9 mouse cellular contexts compared by ENCODE assay signal in genomic region chr10:4341430-4341829, GRCm38 (mm10). TPM values are rescaled to one million over a fixed set of nuclear protein-coding genes. Genes with fewer than 3 reads are reported as not detected.
A peak's percentile ranks its signal among the peaks of the same experiment; 100 is the strongest.
DNase-seq lines count a peak whose midpoint lies in the region; ATAC-seq and TF ChIP-seq lines count a peak whose summit lies in the region.
"Had no signal": no experiment of that assay in that cellular context is flagged by ENCODE, and none has a peak within 500 bp of the region (broad histone marks: within the 10 kb centered on the region; RNA-seq: fewer than 3 reads in every experiment).

No protein-coding gene starts in this region.

- H3K36me3 ChIP-seq in midbrain, postnatal 0 days (ENCODE audit: insufficient read depth, low read length): no peaks in the 10 kb centered on the region
- H3K36me3 ChIP-seq in midbrain, embryonic 13.5 days: no peaks in the 10 kb centered on the region
- no peaks in the 10 kb centered on the region for H3K36me3 ChIP-seq in heart, embryonic 16.5 days (ENCODE audit: control insufficient read depth, insufficient read depth)
- no peaks in the 10 kb centered on the region for H3K36me3 ChIP-seq in lung, embryonic 14.5 days (ENCODE audit: insufficient read depth)
- H3K36me3 ChIP-seq: stomach, embryonic 15.5 days had no signal

- H3K4me2 ChIP-seq in midbrain, postnatal 0 days (ENCODE audit: low read depth, low read length, poor library complexity, severe bottlenecking): no peak overlapping the region
- H3K4me2 ChIP-seq in midbrain, embryonic 13.5 days (replicated peaks): no peak overlapping the region
- no peak overlapping the region for H3K4me2 ChIP-seq in heart, embryonic 16.5 days (ENCODE audit: low read depth, low read length)
- H3K4me2 ChIP-seq in lung, embryonic 14.5 days: no peak overlapping the region
- H3K4me2 ChIP-seq: stomach, embryonic 15.5 days had no signal

- H3K4me1 ChIP-seq in midbrain, postnatal 0 days (ENCODE audit: insufficient read depth, low read length): no peaks in the 10 kb centered on the region
- no peaks in the 10 kb centered on the region; the same call in 1 of the 2 replicates for H3K4me1 ChIP-seq in midbrain, embryonic 13.5 days (replicated peaks)
- H3K4me1 ChIP-seq in heart, embryonic 16.5 days (ENCODE audit: control insufficient read depth, insufficient read depth, low read length): peaks cover 10% of the 10 kb centered on the region
- peaks cover 5% of the 10 kb centered on the region; the same call in 1 of the 2 replicates for H3K4me1 ChIP-seq in lung, embryonic 14.5 days (ENCODE audit: insufficient read depth)

- ATAC-seq in midbrain, postnatal 0 days (ENCODE audit: low FRiP score): no peak; the same call in 1 of the 2 replicates
- no peak for ATAC-seq in midbrain, embryonic 13.5 days
- ATAC-seq in heart, embryonic 16.5 days (replicated peaks; ENCODE audit: extremely low read depth, insufficient read depth, low FRiP score): 0 out of 2 replicates have a peak, but pooled peaks have one; percentile 39
- ATAC-seq in lung, embryonic 14.5 days (ENCODE audit: insufficient read depth): 0 out of 2 replicates have a peak, but pooled peaks have one; percentile 35

- no peak overlapping the region for H3K4me3 ChIP-seq in midbrain, postnatal 0 days (ENCODE audit: low read depth, low read length)
- H3K4me3 ChIP-seq in midbrain, embryonic 13.5 days (replicated peaks): no peak overlapping the region
- H3K4me3 ChIP-seq in heart, embryonic 16.5 days (ENCODE audit: low read length): no peak overlapping the region
- H3K4me3 ChIP-seq in lung, embryonic 14.5 days (ENCODE audit: low read depth, low read length): no peak overlapping the region
- H3K4me3 ChIP-seq: stomach, embryonic 15.5 days had no signal

- no peaks in the 10 kb centered on the region for H3K9me3 ChIP-seq in midbrain, postnatal 0 days (ENCODE audit: low read length)
- no peaks in the 10 kb centered on the region for H3K9me3 ChIP-seq in midbrain, embryonic 13.5 days
- no peaks in the 10 kb centered on the region for H3K9me3 ChIP-seq in heart, embryonic 16.5 days (replicated peaks; ENCODE audit: control insufficient read depth, low read length)
- H3K9me3 ChIP-seq in lung, embryonic 14.5 days (ENCODE audit: low read depth, low read length): no peaks in the 10 kb centered on the region
- H3K9me3 ChIP-seq: stomach, embryonic 15.5 days had no signal

- peak; percentile 41 to 60 for DNase-seq in cerebellum, postnatal 25 days
- DNase-seq in cerebellum, adult 11-12 months: no peak
- DNase-seq in midbrain, postnatal 0 days (ENCODE audit: low spot score): peak; percentile 63
- peak; percentile 84 for DNase-seq in brain, adult 2 months (ENCODE audit: low read depth, low spot score)
- DNase-seq in lung, embryonic 14.5 days: peak; percentile 80
- DNase-seq in telencephalon, adult 2 months (ENCODE audit: low read depth, low spot score): peak; percentile 19

- H3K27me3 ChIP-seq in midbrain, postnatal 0 days (ENCODE audit: insufficient read depth, low read length): no peaks in the 10 kb centered on the region
- no peaks in the 10 kb centered on the region for H3K27me3 ChIP-seq in midbrain, embryonic 13.5 days
- H3K27me3 ChIP-seq in heart, embryonic 16.5 days (ENCODE audit: control insufficient read depth, insufficient read depth, low read length): no peaks in the 10 kb centered on the region
- no peaks in the 10 kb centered on the region for H3K27me3 ChIP-seq in lung, embryonic 14.5 days (ENCODE audit: insufficient read depth, low read length)
- H3K27me3 ChIP-seq: stomach, embryonic 15.5 days had no signal

- WGBS in midbrain, postnatal 0 days: 9% methylated on average over 2 of the region's 2 CpGs
- 22% methylated on average over 2 of the region's 2 CpGs for WGBS in midbrain, embryonic 13.5 days
- WGBS in heart, embryonic 16.5 days: 14% methylated on average over 2 of the region's 2 CpGs
- 8% methylated on average over 2 of the region's 2 CpGs for WGBS in lung, embryonic 14.5 days

- TF ChIP-seq CTCF in midbrain, postnatal 0 days (IDR thresholded peaks at IDR 0.05): peak; percentile 60
- peak; percentile 62 for TF ChIP-seq CTCF in lung, embryonic 14.5 days (IDR thresholded peaks at IDR 0.05; ENCODE audit: low read depth)

- no peak overlapping the region for H3K27ac ChIP-seq in midbrain, postnatal 0 days (ENCODE audit: low read depth, low read length)
- no peak overlapping the region for H3K27ac ChIP-seq in midbrain, embryonic 13.5 days
- H3K27ac ChIP-seq in heart, embryonic 16.5 days (ENCODE audit: low read length): no peak overlapping the region
- no peak overlapping the region for H3K27ac ChIP-seq in lung, embryonic 14.5 days (ENCODE audit: low read depth)
- H3K27ac ChIP-seq: stomach, embryonic 15.5 days had no signal

- no peak overlapping the region for H3K9ac ChIP-seq in midbrain, postnatal 0 days (replicated peaks; ENCODE audit: low read length, poor library complexity, severe bottlenecking)
- no peak overlapping the region for H3K9ac ChIP-seq in midbrain, embryonic 13.5 days (replicated peaks)
- H3K9ac ChIP-seq in heart, embryonic 16.5 days (ENCODE audit: low read length): no peak overlapping the region
- no peak overlapping the region for H3K9ac ChIP-seq in lung, embryonic 14.5 days
- H3K9ac ChIP-seq: stomach, embryonic 15.5 days had no signal

RNA-seq across cellular contexts. Expression of gene Zbtb2, which starts 46.5 kb away (rescaled TPM):
- total RNA-seq in midbrain, postnatal 0 days (2014; rRNA removed): 17.7 and 18.5 TPM in 2 replicates
- polyA plus RNA-seq in midbrain, postnatal 0 days (2015; fragmentation: Nextera tagmentation; extraction: Ambion mirVana): 12.0 and 14.8 TPM in 2 replicates
- 18.6 and 18.7 TPM in 2 replicates for polyA plus RNA-seq in midbrain, embryonic 13.5 days (2015; fragmentation: Nextera tagmentation; extraction: Ambion mirVana)
- 9.0 and 10.0 TPM in 2 replicates for polyA plus RNA-seq in heart, embryonic 16.5 days (2015; fragmentation: Nextera tagmentation; extraction: Ambion mirVana)
- polyA plus RNA-seq in lung, embryonic 14.5 days (2014; fragmentation: Nextera tagmentation; extraction: Ambion mirVana): 17.3 and 18.1 TPM in 2 replicates

Comparison
In these comparisons a context has a peak if more than half of its experiments do, and no peak if none do; other contexts are left out.
1. ATAC-seq: peak in heart, embryonic 16.5 days (single experiment) and lung, embryonic 14.5 days (single experiment); none in midbrain, postnatal 0 days (single experiment) and midbrain, embryonic 13.5 days (single experiment).